Mouse (Mus musculus) monocyte, adult 2 months (primary cell): ENCODE measurements around the gene Spaca7.
"Not testable (repeated sequence)": the region's sequence is repeated elsewhere in the genome, so short reads cannot be mapped to it uniquely, and the experiment has no call there.

Source experiments
- DNase-seq, 2 experiments: peaks; one replicate each; pipeline ENCODE4 v3.0.0; 2022; ENCODE audit warnings: low spot score in 2 of 2, low read depth in 1 of 2

The Spaca7 gene

DNA sequence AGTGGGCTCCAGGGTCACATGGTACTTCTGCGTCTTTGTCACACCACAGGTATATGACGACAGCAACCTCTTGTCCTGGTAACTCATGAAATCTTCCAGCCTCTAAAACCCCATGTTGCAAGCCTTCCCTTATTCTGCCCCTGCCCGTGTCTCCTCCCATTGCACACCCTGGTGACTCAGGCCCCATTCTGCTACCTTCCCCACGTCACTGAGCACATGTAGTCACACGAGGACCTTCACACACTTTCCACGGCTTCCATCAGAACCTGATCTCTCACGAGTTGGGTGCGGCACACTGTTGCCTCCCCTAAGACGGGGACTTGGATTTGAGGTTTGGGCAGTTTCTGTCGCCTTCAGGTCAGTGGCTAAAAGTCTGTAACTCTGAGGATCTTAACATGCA, 36.0 kb downstream of the Spaca7 start:
- DNase-seq: no peak

DNA sequence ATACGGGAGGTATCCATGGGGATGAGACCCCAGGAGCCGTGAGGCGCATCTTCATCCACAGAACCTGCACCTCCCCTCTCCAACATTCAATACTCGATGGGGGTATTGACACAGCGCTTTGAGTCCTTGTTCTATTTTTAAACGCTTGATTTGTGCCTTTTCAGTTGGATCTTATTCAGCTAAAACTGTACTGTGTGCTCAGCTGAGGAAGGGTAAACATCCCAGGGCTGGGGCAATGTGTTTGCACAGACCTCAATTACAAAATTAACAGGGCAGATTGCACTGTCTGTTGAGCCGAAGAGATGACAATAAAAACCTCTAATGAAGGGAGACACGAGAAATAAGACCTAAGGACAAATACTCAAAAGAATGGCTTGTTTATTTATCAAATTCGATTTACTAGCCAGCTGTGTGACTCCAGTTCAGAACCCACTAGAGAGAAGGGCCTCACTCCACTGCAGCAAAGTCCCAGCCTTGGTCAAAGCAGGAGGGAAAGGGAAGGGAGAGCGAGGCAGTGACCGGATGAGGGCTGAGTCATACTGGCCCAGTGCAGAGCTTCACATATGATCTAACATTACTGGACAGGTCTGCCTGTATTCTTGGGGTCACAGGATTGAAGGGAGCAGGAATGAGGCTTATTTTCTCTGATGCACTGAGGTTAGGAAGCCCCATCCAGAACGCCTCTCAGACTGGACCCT, 37.1 kb downstream of the Spaca7 start:
- no peak for DNase-seq

DNA sequence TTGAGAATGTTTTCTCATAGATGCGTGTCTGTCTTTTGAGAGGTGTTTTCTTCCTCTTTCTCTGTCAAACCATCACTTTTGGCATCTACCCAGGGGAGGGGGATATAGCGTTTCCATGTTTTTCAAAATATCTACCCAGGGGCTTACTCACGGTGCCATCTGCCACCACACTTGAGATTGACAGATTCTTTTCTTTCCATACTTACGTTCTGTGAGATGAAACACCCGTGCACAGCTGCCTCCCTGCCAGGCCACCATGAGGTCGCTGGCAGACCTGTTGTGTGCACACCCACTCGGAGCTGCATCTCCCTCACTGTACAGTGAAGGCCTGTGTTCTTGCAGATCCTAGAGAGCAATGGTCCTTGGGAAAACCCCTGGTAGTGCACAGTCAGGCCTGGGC, 40.4 kb downstream of the Spaca7 start:
- DNase-seq: no peak

DNA sequence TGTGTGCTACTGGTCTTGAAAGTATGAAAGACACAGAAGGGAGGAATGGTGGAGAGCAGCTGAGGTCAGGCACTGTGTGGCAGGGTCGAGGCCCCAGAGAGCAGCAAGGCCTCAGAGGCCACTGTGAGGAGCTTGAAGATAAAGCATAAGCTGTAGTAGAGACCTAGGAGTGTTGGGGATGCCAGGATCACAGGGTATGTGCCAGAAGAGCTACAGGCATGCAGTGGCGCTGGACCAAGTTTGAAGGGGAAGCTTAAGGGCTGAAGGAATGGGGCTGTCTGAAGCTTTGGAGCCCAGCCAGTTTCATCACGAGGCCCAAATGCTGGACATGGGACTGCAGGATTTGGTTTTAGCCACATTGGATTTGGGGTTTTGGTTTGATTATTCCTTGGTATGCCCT, 44.5 kb downstream of the Spaca7 start:
- not testable (repeated sequence) for DNase-seq

DNA sequence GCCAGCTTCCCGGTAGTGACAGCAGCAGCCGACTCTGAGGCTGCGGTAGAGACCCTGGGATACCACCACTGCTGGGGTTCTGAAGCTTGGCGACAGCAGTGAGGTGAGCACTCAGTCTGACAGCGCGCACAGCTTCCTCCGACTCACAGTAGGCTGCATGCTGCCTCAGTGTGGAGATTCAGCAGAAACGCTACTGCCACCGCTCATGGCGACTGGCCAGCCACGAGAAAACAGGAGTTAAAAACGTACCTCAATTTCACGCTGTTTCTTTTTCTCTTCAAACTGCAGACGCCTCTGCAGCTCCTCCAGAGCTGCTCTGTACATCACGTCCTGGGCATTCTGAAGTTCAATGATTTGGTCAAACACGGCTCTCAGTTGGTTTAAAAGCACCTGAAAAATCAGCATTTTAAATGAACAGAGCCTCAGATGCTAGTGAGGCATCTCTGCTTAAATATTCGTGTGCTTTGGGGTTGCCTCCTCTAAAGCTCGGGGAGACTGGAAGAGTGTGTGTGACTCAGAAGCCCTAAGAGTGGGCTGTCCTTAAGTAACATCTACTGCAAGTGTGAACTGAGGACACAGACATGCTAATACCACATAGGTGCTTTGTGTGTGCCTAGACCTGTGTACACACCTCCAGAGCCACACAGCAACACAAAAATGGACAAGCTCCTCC, 48.9 kb downstream of the Spaca7 start:
- no peak for DNase-seq

DNA sequence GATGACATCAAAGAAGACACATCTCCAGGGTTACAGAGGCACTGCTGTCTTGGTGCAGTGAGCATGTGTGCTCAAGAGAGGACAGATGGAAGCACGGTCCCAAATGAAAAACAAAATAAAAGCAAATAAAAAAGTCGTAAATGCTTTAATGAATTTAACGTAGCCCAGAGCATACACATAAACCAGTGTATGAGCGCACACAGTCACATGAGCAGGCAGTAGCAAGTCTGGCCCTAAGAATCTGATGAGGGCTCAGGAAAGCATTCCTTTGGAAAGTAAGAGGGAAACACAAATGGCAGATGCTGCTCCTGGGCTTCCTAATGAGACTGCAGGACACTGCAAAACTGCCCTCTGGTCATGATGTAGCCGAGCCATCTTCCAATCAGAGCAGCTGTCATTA, 53.1 kb downstream of the Spaca7 start:
- DNase-seq: no peak

DNA sequence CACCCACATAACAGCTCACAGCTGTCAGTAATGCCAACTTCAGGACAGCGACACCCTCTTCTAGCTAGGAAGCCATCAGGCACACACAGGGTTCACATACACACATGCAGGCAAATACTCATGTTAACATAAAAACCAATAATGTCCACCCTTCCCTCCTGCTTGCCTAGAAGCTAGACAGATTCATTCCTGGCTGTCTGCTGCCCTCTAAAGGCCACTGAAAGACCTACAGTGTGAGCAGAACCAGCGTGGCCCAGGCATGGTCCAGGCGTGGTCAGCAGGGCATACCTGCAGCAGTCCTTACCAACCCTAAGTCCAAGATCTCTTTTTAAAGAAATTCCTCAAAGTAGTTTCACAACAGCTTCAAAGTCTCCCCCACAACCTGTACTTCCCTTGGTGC, 56.2 kb downstream of the Spaca7 start:
- no peak for DNase-seq

DNA sequence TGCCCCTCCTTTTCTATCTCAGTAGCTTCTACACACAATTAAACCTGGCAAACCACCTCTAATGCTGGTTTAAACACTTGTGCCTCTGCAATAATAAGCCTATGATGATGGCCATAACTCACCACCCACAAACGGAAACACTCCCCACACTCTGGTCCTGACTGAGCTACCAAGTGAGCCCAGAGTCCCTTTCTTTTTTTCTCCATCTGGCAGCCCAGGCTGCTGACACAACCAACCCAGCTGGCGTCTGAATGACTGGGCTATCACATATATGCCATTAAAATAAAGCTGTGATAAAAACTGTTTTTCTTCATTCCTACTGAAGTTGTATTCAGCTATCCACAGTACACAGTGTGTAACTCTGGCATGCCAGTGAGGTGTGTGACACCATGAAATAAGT, 62.5 kb downstream of the Spaca7 start:
- DNase-seq: no peak

DNA sequence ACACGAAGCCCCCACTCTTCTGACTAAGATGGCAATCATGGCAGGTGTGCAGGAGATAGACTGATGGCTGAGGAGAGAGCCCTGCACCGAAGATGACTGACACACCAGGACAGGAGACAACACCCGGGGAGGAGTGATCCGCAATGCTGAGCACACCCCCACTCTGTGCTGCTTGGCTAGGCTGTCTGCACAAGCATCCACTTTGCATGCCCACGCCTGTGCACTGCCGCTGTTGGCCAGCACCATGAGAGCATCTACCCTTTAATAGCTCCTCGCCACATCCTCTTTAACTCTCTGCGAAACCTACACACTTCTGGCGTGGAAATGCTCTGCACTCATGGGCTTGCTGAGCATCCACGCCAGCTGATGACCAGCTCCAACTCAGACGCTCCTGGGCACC, 65.6 kb downstream of the Spaca7 start:
- no peak for DNase-seq

DNA sequence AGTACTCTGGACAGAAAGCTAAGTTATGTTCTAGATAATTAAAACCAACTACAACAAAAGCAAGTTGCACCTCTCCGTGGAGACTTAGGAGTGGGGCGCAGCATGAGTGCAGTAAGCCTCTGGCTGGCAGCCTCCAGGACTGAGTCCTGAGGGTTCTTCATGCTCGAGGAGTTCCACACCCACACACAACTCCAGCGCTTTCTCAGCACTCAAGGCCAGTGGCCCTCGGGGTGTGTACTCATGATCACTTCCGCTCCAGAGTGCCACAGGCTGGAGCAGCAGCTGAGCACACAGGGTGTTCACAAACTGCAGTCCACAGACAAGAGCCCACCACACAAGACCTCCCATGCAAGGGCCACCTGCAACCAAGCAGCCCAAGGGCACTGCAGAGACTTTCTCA, 68.7 kb downstream of the Spaca7 start:
- no peak for DNase-seq

DNA sequence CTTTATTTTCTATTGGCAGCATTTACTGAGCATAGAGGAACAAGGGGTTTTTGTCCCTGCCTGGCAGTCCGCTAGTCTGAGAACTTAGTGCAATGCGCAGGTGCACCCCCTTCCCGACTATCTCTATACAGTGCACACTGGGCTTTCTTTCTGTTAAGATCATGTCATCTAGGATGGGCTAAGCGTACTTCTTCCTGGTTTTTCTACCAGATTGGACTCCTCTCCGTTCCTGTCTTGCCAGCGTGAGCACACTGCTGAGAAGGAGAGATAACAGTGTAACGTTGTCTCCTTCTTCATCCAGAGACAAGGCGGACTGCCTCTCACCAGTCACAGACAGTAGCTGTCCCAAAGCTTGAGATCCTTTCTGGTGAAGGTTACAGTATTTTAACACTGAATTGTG, 71.5 kb downstream of the Spaca7 start:
- DNase-seq: no peak

DNA sequence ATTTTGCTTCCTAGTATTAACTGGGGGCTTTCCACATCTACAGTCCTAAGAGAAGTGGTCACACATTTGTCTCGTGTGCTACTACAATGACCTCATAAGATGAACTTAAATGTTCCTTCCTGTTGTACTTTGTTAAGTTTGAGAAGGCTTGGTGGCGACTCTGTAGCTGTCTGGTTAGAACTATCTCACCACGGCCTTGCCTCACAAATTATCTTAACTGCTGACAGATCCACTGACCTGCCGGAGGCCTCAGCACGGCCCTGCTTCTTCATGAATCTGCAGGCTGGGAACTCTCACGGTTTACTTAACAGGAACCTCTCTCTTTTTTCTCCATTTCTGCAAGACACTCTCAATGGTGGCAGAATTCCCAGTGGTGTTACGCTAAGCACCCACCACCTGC, 72.1 kb downstream of the Spaca7 start:
- DNase-seq: no peak

DNA sequence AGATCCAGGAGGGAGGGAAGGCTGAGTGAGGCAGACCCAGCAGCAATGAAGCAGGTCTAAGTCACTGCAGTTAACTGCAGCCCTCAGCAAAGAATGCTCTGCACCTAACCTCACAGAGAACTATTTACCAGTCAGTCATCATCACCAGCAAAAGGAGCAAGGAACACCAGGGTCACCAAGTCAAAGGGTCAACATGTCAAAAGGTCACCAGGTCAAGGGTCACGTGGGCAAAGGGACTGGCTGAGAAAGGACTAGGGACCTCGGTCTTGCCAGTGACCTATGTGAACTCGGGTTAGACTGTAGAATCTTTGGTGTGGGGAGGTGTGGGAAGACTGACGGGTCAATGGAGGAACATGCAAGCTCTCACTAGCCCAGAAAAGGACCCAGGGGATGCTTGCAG, 73.7 kb downstream of the Spaca7 start:
- no peak for DNase-seq

DNA sequence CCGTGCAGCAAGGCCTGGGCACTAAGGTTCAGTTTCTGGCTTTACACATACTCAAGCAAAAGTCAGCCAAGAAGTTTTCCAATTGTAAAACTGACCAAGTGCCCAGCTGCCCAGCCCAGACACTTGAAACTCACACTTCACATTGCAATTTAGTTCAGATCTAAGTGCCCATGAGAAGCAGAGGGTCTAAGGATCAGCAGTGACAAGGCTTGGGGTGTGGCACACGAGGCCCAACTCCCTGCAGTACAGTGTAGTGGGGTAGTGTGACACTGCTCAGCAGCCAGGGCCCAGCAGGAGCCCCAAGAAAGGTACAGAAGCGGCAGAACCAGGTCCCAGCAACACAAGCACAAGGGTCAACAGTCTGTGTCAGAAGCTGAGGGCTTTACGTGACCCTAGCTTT, 76.1 kb downstream of the Spaca7 start:
- no peak for DNase-seq
